Mouse (Mus musculus) liver, adult (tissue): Measurements from ENCODE around the gene Thap3.
A peak's percentile ranks its signal among the peaks of the same experiment; 100 is the strongest.

Experiments used
- GATA4 ChIP-seq: IDR thresholded peaks from 2 replicates; pipeline ENCODE4 v1.6.1; 2014; ENCODE audit warnings: mild to moderate bottlenecking, low read length; ENCODE audit not compliant: insufficient replicate concordance

Gene Thap3

DNA sequence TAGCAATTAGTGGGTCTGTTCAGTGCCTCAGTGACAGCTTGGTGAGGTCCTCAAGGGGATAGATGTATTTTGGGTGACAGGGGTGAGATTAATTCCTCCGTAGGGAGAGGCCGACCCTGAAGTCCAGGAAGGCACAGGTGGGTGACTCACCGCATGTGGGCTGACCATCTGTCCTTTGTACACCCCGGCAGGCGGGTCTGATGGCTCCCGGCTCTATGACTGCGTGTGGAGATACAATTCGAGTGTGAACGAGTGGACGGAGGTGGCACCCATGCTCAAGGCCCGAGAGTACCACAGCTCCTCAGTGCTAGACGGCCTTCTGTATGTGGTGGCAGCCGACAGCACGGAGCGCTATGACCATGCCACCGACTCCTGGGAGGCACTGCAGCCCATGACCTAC, 23.3 kb upstream of the Thap3 start:
- TF ChIP-seq GATA4, result no peak

DNA sequence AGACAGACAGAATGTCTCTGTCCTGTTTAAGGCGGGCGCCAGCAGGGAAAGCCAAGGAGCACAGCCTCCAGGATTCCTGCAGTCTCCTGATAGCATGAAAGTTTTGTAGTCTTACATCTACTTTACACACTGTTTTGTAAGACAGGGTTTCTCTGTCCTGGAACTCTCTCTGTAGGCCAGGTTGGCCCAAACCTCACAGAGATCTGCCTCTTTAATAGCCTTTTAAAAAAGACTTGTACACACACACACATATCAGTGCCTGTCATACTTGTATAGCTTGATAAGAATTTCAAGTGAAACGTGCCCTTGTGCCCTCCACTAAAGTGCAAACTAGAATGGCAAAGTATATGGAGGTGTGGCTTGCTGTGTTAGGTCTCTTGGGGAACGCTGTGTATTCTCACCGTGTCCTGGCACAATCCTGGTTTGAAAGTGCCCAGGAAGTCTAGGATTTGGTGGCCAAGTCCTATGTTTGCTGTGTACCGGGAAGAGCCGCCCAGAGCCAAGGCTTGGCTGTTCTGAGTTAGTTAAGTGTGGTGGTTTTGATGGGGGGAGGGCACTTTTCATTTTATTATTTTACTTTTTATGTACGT, 22.5 kb upstream of the Thap3 start:
- no peak for TF ChIP-seq GATA4

DNA sequence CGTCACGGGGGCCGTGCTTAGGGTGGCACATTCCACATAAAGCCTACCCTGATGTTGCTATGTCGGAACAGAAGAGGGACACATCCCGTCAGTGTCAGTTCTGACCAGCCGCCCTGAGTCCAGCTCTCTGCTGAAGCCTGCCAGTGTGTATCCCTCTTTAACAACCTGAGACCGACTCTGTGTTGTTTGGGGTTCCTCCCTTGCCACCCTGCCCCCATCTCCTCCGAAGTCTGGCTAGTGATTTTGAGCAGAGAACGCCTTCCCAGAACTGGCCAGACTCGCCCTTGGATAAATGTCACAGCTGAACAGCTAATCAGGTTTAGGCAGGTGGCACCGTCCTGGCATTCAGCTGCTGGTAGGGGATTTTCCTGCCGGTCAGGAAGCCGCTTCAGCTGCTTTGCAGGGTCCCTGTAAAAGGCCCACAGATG, 21.9 kb upstream of the Thap3 start:
- TF ChIP-seq GATA4, result no peak

DNA sequence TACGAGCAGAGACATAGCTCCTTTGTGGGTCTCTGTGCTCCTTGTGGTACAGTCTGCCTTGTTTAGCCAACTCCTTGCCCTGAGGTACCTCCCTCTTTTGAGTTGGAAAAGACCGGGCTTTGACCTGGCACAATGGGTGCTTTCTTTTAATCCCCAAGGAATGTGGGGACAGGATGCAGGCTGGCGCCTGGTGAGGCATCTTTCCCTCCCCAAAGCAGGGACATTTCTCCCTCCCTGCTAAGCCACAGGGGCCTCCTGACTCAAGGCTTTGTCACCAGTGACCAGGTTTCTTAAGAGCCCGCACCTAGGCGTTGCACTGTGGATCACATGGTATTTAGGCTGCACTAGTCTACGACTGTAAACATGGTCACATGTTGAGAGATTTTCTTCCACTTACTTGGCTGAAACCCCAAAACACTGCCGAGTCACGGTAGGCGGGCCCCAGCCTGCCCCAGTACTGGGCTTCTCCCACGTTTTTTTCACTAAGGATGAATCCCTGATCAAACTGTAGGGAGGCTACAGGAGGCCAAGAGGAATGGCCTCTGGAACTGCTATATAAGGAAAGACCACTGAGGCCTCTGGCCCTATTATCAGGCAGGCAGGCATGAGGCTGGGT, 21.4 kb upstream of the Thap3 start:
- TF ChIP-seq GATA4, result no peak

DNA sequence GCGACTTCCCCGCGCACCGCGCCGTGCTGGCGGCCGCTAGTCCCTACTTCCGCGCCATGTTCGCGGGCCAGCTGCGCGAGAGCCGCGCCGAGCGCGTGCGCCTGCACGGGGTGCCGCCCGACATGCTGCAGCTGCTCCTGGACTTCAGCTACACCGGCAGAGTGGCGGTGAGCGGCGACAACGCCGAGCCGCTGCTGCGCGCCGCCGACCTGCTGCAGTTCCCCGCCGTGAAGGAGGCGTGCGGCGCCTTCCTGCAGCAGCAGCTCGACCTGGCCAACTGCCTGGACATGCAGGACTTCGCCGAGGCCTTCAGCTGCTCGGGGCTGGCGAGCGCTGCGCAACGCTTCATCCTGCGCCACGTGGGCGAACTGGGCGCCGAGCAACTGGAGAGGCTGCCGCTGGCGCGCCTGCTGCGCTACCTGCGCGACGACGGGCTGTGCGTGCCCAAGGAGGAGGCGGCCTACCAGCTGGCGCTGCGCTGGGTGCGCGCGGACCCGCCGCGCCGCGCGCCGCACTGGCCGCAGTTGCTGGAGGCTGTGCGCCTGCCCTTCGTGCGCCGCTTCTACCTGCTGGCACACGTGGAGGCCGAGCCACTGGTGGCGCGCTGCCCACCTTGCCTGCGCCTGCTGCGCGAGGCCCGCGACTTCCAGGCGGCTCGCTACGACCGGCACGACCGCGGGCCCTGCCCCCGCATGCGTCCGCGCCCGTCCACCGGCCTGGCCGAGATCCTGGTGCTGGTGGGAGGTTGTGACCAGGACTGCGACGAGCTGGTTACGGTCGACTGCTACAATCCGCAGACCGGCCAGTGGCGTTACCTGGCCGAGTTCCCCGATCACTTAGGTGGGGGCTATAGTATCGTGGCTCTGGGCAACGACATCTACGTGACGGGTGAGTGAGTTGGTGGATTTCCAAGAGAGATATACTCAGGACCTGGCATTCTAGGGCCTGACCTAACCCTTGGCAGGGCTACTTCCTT, 20.6 kb upstream of the Thap3 start:
- 0 out of 2 replicates have a peak, but pooled peaks have one; percentile 3 for TF ChIP-seq GATA4

DNA sequence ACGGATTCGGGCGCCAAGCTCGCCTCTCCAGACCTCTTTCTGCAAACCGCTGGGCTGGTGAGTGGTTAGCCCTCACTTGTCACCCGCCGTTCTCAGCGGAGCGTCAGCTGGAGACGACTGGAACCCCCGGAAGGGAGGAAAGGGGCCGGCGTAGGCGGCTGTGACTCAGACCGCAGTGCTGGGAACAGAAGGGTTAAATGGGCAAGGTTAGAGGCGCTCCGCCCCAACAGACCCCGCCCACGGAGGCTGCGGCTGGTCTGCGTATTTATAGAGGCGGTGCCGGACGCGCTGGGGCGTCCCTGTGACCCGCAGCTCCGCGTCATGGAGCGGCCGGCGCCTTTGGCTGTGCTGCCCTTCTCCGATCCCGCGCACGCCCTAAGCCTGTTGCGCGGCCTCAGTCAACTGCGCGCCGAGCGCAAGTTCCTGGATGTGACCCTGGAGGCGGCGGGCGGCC, 19.9 kb upstream of the Thap3 start, which contains the start of gene Klhl21:
Gene Klhl21, plus strand, starts transcription at position 182 of the 454 bp plus-strand sequence.
- peak; percentile 6; the same call in 1 of the 2 replicates for TF ChIP-seq GATA4

DNA sequence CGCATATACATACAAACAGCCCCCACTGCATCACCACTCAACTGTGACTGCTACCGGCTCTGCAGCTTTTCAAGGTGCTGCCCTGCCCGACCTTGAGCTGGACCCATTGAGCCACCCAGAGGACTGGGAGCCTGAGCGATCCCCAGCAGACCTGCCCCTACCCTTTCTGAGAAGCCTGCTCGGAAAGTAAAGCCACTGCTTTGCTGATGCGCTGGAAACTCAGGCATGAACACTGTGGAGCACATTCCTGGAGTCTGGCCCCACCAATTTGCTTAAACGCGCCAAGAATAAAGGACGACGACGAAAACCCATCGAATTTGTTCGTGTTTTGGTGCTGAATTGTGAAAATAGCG, 19.3 kb upstream of the Thap3 start:
- no peak for TF ChIP-seq GATA4

DNA sequence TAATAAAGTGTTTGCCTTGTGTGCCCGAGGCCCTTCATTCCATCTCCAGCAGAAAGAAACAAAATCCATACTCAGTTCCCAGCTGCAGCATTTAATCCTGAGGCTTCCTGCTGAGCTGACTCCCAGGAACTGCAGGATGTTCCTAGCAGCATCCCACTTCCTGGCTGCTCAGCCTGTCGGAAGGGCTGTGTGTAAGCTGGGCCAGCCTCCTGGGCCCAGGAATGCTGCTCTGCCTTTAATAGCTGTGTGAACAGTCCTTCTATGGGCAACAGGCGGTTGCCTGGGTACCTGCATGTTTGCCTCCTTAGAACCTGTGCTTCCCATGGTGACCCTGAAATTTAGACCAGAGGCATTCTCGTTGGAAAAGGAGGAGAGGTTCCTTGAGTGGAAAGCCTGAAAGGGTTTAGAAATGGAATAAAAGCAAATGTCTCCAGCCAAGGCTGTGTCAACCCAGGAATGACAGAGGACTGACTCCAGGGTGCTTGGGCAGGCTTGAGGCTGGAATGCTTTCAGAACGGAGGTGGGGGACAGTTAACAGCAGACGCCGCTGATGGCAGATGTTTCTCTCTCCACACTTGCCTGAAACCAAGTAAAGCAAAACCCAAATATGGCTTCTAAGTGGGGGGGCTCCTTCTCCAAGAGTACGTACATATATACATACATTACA, 18.8 kb upstream of the Thap3 start:
- TF ChIP-seq GATA4, result no peak

DNA sequence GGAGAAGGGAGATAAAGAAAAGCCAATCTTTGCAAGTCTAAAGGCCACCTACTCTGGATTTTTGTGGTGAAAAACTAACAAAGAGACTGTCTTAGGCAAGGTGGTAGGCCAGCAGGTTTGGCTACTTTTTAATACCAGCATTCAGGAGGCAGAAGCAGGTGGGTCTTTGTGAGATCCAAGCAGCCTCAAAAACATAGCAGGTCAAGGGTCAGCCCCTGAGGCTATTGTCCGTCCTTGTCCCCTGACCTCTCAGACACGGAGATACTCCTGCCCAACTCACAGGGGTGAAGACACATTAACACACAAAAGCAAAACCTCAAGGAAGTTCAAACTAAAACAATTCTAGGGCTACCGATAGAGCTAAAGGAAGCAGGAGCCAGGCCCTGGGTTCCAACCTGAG, 18.0 kb upstream of the Thap3 start:
- TF ChIP-seq GATA4, result no peak

DNA sequence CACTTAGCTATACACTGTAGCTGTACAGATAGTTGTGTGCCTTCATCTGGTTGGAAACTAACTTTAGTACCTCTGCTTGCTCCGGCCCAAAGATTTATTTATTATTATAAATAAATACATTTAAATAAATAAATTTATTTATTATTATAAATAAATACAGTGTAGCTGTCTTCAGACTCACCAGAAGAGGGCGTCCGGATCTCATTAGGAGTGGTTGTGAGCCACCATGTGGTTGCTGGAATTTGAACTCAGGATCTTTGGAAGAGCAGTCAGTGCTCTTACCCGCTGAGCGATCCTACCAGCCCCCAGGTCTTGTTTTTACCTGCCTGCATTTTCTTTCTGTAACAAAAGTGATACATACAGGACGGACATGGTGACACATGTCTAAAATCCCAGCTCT, 17.3 kb upstream of the Thap3 start:
- no peak for TF ChIP-seq GATA4

DNA sequence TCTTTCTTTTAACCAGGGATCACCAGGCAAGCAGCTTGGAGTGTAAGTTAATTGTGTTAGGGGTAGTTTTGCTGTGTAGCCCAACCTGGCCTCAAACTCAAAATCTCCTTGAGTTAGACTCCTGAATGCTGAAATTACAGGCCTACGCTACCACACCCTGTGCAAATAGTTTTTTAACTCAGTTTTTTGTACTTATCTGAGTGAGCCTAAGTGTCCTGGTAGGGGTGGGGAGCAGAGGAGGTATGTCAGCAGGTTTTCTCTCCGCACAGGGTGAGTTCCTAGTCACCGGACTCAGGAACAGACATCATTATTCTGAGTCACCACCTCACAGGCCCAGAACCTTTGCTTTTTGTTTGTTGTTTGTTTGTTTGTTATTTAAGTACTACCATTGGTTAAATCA, 13.3 kb upstream of the Thap3 start:
- no peak for TF ChIP-seq GATA4

DNA sequence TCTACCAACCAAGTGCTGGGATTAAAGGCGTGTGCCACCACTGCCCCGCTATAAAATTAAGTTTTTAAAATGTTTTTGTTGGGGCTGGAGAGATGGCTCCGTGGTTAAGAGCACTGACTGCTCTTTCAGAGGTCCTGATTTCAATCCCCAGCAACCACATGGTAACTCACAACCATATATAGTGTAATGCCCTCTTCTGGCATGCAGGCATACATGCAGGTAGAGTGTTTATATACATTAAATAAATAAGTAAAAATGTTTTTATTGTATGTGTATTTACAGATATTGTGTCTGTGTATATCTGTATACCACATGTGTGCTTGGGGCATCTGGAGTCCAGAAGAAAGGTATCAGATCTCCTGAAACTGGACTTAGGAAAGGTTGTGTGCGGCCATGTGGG, 12.5 kb upstream of the Thap3 start:
- no peak for TF ChIP-seq GATA4

DNA sequence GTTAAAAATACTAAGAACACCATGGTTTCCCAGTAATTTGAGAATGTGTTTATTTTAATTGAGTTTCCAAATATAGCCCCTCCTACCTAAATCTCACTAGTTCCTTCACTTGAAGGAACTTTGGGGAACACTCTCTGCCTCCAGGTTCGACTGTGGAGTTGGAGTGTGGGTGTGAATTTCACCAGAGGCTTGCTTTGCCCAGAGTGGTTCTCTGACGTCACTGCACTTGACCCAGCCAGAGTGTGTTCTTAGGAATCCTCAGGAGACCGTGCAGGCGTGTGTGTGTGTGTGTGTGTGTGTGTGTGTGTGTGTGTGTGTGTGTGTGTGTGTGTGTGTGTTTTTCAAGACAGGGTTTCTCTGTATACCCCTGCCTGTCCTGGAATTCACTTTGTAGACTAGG, 12.1 kb upstream of the Thap3 start:
- no peak for TF ChIP-seq GATA4

DNA sequence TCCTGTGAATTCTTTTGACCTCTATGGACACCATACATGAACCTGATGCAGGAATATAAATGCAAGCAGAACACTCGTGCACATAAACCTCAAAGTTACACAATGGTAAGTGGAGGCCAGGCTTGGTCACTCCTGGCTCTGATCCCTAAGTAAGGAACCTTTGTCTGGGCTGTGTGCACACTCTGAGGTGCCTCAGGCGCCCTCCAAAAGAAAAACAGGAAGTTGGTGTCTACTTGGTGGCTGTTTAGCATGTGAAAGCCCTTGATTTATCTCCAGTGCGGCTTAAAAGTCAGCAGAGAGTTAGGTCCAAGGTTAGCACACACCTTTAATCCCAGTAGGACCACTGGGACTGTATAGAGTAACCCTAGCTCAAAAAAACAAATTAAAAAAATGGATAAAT, 10.7 kb upstream of the Thap3 start:
- no peak for TF ChIP-seq GATA4

DNA sequence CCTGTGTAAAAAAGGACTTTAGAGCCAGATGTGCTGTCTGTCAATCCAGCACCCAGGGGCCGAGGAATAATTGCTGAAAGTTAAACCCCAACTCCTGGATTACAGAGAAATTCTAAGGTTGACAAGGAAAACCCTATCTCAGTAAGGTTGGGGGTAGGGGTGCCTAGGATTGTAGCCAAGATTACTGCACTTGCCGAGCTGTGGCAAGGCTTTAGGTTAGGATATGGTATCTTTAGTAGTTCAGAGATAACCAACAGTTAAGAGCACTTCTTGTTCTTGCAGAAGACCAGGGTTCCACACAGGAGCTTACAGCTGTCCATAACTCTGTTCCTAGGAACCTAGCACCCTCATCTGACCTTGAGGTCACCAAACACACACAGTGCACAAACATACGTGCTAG, 8.9 kb upstream of the Thap3 start:
- no peak for TF ChIP-seq GATA4

DNA sequence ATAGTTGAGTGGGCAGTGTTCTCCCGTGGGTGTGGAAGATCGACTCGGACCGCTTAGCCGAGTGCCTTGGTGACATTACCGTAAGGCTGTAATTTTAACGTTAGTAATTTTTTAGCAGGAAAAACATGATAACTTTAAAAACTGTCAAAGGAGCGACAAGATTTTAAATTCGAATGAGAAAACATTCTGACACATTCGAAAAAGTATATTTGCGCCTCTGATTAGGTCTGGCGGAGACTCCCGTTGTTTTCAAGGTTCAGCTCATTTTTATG, 8.1 kb upstream of the Thap3 start:
- no peak for TF ChIP-seq GATA4
